Mouse (Mus musculus) splenic B cell, adult 2 months (primary cell): ENCODE data around the gene Mturn.
A peak's percentile ranks its signal among the peaks of the same experiment; 100 is the strongest.

ENCODE experiments used
- DNase-seq: peaks from one replicate; pipeline ENCODE4 v3.0.0-alpha.2; 2011; ENCODE audit warnings: low read depth, low spot score
- H3K27me3 ChIP-seq: 2 replicates; pipeline ENCODE4 v1.6.1; 2012; ENCODE audit warnings: mild to moderate bottlenecking, low read length, moderate library complexity, mixed read lengths; ENCODE audit not compliant: control insufficient read depth, poor library complexity, insufficient read depth, severe bottlenecking
- H3K36me3 ChIP-seq: 2 replicates; pipeline ENCODE4 v1.6.1; 2012; ENCODE audit warnings: mild to moderate bottlenecking, low read length, moderate library complexity, mixed read lengths; ENCODE audit not compliant: control insufficient read depth, poor library complexity, insufficient read depth, severe bottlenecking

Mturn gene

DNA sequence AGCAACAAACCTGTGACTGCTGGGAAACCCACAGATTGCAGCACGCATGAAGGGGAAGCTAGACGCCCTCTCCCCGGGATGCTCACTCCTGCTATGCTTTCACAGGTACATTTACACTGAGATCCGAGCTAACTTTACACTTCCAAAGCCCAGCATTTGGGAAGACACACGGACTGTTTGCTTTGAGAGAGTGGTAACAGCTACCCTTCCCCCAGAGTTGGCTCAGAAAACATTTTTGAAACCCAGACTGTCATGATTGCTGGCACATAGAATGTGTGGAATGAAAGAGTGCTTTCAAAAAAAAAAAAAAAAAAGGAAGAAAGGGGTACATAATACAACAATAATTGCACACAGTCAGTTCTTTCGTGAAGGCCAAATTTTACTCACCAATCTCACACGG, 51.3 kb downstream of the Mturn start:
- no peaks in the 10 kb centered on the region for H3K27me3 ChIP-seq
- H3K36me3 ChIP-seq = no peaks in the 10 kb centered on the region
- DNase-seq = no peak

DNA sequence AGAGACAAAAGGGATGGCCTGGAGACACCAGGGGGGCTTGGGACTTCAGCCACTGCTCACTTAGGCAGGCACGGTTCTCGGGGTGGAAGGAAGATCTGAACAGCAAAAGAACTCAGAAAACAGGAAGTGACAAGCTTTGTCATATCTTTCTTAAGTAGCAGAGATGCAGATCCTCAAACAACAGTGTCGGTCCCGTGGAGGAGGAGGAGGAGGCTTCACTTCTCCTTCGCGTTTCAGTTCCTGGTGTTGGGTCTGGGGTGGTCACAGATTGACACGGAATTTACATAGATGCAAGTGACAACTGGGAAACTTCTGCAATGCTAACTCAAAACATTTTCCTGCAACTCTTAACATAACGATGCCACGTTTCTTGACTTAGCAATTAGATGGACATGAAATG, 54.7 kb downstream of the Mturn start:
- DNase-seq = peak; percentile 90
- Histone ChIP-seq H3K36me3 (no peaks in the 10 kb centered on the region), H3K27me3 (no peaks in the 10 kb centered on the region)

DNA sequence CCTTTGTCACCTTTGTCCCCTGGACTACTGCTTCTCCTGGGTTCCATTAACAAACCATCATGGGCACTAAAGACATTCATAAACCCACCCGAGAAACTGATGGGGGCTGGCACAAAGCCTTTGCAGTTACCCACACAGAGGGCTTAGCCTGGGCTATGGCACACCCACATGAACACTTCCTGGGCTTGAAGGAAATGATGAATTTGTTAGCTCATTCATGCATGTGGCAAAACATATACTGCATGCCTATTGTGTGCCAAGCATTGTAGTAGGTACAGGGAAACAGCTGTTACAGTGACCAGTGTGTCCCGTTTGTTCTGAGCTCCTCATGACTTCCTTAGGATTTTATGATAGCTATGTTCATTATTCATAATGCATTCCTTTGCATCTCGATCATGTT, 55.8 kb downstream of the Mturn start:
- DNase-seq = peak; percentile 60
- no peaks in the 10 kb centered on the region for H3K27me3 ChIP-seq
- H3K36me3 ChIP-seq = no peaks in the 10 kb centered on the region

DNA sequence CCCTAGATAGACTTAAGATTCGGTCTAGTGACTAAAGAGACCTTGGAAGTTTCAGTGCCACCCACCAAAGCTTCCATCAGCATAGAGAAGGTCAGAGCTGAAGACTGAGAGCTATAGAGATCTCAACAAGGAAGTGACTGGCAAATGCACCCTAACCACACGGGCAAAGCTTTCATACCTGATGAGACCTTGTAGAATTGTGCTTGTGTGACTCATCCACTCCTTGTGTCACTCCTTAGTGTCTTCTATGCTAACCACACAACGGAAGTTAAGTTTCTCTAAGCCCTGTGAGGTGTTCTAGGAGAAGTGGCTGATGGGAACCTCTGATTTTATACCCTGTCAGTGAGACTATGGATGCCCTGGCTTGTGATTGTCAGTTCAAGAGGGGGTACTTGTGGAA, 56.3 kb downstream of the Mturn start:
- peak; percentile 67 for DNase-seq
- no peaks in the 10 kb centered on the region for H3K27me3 ChIP-seq
- H3K36me3 ChIP-seq = no peaks in the 10 kb centered on the region

DNA sequence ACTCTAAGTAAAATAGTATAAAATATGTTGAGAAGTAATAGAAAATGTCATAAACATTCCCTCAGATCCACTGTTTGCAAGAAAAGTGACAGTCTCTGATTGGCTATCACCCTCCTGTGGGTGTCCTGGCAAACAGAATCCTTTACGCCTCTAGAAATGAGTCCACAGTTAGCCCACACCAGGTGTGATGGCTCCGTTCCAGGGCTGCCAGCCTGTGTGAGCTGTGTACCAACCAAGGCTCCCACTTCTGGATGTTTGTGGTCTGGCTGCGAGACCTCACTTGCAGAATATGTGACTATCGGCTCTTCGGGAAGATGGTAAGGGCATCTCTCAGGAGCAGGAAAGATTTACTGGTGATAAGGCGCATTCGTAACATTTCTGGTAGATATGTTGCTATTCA, 67.6 kb downstream of the Mturn start:
- no peaks in the 10 kb centered on the region for H3K36me3 ChIP-seq
- H3K27me3 ChIP-seq = no peaks in the 10 kb centered on the region
- no peak for DNase-seq

DNA sequence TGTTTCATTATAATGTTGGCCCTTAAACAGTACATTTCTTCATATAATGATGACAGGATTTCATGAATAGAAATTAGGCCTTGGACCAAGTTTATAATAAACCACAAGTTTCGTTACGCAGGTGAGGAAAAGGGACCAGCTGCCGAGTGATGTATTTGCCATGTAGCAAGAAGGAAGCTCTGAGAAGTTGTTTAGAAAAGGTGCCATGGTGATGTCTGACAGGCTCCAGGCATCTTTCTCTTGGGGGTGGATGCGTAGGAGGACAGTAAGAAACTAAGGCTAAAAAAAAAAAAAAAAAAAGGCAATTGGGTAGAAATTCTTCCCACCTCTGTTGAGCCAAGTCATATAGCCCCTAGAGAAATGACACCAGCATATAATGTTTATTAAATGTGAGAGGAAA, 70.2 kb downstream of the Mturn start:
- peak; percentile 38 for DNase-seq
- Histone ChIP-seq H3K36me3 (no peaks in the 10 kb centered on the region), H3K27me3 (no peaks in the 10 kb centered on the region)

DNA sequence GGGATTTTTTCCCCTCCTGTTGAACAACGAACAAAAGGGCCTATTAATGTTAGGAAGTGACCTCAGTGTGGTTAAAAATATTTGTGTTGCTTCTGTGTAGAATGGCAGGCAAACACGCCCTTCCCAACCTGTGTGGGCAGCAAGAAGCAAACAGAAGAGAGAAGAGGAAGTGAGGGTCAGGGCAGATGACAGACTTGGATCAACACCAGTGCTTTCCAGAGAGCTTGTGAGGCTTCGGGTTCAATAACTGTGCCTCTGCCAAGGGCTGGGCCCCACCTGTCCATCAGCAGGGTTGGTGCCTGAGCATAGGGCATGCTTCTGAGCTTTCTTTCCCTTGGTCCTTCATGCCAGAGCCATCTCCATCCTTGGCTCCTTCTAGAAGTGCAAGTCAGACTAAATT, 70.7 kb downstream of the Mturn start:
- Histone ChIP-seq H3K27me3 (no peaks in the 10 kb centered on the region), H3K36me3 (no peaks in the 10 kb centered on the region)
- peak; percentile 75 for DNase-seq
